Mouse (Mus musculus) left cerebral cortex, adult 8-10 months (tissue): ENCODE data around the gene Gm11084. TPM values are rescaled to one million over a fixed set of nuclear protein-coding genes. Genes with fewer than 3 reads are reported as not detected.

Experiments used
- DNase-seq, 2 experiments: peaks; one replicate each; pipeline ENCODE4 v3.0.0; 2022; ENCODE audit warnings: low spot score in 2 of 2
- microRNA-seq, 2 experiments: library from miRNA; unstranded; fragments of <30 nt; microRNA quantifications; one replicate each; pipeline ENCODE4 v1.2.0; 2022
- total RNA-seq, 4 experiments: library from RNA; stranded (reverse); gene quantifications; 2 replicates each; pipeline ENCODE4 v1.2.4; 2022

The Gm11084 gene
- total RNA-seq, 4 experiments from 2014 or later, result not detected

GRCm38 (mm10) chr2:72952979-72953378 is 33.5 kb downstream of the Gm11084 start:
- DNase-seq, result no peak

GRCm38 (mm10) chr2:72935937-72936336 is 50.6 kb downstream of the Gm11084 start:
- no peak for DNase-seq

- no peak for DNase-seq
Observed at GRCm38 (mm10) chr2:72932186-72932585, 54.3 kb downstream of the Gm11084 start.

GRCm38 (mm10) chr2:72924981-72925380 is 61.5 kb downstream of the Gm11084 start:
- DNase-seq, result no peak

Small RNAs within 50 kb of the gene (microRNA-seq; reads per million reads assigned to microRNA genes)
- gene Gm25960, result 0 reads per million in 2 experiments

Other genes starting within 250 kb of the Gm11084 start
- gene Sp3, start 6.3 kb downstream of the Gm11084 start, total RNA-seq, result 10 to 100 TPM; 58.1 to 71.3 (median 65.5) TPM
- 100 to 1,000 TPM in 3 of 4 experiments, 10 to 100 TPM in 1; 88.6 to 104 (median 102) TPM for gene Ola1, start 232.2 kb upstream of the Gm11084 start, total RNA-seq